Mouse (Mus musculus) right cerebral cortex, postnatal 4 days (tissue): Measurements from ENCODE around the gene Pold2.

ENCODE experiments used
- DNase-seq: peaks from one replicate; pipeline ENCODE4 v3.0.0-alpha.2; 2022

Gene Pold2

GRCm38 (mm10) chr11:5856479-5857130 is 21.5 kb downstream of the Pold2 start:
- DNase-seq: no peak

DNA sequence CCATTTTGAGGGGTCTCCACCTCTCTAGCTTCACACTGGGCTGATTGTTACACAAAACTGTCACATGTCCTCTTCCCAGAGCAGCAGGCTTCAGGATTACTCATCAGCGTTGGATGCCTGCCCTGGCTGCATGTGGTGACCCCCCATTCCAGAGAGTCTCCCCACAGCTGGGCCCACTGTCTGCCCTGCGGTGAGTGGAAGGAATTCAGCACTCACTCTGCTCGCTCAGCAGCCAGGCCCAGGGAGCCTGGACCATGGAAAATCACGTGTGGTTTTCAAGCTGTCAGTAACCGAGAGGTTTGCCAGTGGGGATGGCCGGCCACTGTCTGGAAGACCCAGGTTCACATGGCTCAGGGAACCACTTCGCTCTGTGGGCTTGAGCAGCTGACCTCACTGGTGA is 22.2 kb downstream of the Pold2 start:
- DNase-seq: peak; percentile 44

DNA sequence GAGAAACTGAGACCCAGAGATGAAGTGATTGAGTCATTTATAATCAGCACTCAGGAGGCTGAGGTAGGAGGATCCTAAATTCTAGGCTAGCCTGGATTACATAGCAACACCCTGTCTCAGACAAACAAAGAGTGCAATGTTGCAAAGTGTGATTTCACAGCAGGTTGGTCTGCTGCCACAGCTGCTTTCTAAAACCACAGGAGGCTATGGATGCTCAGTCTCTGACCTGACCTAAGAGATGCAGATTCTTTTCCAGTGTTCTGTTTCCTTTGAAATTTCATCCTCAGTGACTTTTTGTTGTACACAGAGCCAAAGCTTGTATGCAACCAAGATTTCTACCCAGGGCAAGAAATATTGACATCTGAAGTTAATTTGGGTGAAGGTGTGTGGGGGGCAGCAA is 22.6 kb downstream of the Pold2 start:
- DNase-seq: no peak

DNA sequence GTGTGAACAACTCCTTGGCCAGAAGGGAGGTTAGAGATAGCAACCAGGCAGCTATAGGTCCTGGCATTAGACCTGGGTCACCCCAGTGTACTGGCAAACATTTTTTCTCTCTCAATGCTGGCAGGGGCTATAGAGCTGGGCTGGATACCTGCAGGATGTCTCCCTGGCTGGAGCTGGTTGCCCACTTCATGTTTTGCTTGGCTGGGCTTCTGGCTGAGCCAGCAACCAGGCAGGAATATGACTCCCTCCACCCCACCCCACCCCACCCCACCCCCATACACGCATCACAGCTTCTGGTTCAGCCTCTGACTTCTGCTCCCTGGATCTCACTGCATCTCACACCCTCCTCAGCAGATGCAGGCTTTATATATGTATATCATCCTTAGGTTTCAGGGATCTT is 25.8 kb downstream of the Pold2 start:
- DNase-seq: no peak

- no peak for DNase-seq
These were observed 26.9 kb downstream of the Pold2 start for GRCm38 (mm10) chr11:5851021-5851736.

- no peak for DNase-seq
These were observed 27.6 kb downstream of the Pold2 start for GRCm38 (mm10) chr11:5850452-5850851.

- peak; percentile 41 for DNase-seq
These were observed 28.8 kb downstream of the Pold2 start for GRCm38 (mm10) chr11:5849316-5849715.

DNA sequence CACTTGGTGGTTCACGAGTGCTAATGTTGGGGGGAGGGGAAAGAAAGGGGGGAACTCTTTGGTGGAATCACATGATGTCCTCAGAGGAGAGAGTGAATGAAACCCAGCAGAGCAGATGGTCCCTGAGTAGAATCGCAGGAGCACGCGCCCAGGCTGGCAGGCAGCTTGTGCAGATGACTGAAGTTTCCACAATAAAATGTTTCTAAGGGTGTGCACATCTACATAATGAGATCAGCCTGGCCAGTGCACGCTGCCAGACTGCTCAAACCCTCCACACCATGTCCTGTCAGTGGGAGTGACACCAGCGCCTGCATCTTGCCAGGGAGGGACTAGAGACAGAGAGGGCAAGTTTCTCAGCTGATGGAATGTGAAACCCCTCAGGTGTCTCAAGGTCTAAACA is 29.4 kb downstream of the Pold2 start:
- DNase-seq: peak; percentile 45

DNA sequence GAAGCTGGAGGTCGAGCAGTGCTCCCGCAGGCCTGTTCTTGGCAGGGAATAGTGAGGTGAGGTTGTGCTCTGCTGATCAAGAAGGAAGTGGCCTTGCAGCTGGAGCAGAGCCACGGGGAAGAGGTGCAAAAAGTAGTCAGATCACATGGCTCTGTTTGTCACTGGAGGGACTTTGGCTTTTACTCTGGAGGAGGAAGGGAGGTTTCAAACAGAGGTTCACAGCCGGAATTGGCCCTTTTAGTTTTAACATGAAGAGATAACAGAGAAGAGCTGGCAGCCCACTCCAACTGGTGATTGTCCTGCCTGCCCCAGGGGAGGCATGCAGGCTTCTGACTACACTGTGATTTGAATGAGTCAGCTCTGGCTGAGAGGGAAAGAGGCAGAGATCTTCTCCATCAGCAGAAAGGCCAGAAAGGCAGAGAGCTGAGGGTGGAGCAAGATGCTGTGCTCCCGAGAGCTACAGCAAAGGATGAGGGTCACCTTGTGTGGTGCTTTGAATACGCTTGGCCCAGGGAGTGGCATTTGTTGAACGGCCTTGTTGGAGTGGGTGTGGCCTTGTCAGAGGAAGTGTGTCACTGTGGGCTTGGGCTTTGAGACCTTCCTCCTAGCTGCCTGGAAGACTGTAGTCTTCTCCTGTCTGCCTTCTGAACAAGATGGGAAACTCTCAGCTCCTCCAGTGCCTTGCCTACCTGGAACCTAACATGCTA is 31.3 kb downstream of the Pold2 start:
- no peak for DNase-seq

DNA sequence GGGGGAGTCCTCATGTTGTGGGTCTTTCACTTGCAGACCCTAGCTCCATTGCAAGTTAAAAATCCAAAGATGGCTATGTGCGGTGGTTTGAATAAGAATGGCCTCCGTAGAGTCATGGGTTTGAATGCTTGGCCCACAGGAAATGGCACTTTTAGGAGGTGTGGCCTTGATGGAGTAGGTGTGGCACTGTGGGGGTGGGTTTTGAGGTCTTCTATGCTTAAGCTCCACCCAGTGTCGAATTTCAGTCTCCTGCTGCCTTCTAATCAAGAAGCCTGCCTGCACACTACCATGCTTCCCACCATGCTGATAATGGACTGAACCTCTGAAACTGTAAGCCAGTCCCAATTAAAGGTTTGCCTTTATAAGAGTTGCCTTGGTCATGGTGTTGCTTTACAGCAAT is 35.0 kb downstream of the Pold2 start:
- no peak for DNase-seq

DNA sequence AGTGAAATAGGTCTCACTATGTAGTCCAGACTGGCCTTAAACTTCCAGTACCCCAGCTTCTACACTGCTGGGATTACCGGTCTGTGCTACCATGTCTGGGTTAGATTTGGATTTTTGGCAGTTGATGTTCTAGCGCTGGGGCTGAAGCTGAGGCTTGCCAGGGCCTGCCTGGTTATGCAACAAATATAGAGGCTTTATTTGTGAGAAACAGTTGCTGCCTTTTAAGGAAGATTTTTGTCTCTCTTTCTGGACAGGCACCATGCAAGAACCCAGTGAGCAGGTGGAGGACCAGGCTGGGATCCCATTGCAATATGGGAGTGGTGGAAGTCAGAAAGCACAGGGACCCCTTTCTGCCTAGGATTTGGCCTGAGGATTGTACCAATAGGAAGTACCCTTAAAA is 36.3 kb downstream of the Pold2 start:
- DNase-seq: no peak

GRCm38 (mm10) chr11:5840346-5840745 is 37.7 kb downstream of the Pold2 start:
- DNase-seq: no peak

- DNase-seq: peak; percentile 80
These were observed 40.5 kb downstream of the Pold2 start, which contains the start of gene Polm for GRCm38 (mm10) chr11:5837251-5838246. Polm (minus strand) TSS chr11:5838016.

DNA sequence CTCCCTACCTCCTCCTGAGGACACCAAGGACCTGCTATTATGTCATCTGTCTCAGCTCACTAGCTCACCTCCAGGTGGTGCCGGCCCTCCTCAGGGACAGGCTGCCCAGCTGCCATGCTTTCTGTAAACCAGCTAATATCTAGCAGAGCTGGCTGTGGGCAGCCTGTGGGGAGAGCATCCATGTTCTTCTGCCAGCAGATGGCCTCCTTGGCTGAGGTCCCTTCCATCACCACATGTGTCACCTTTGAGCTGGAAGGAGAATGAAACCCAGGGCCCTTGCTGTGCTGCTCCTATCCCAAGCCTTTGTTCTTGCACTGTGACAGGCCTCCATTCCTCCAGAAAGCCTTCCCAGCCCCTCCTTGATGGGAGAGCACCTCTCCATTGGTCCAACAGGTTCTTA is 42.0 kb downstream of the Pold2 start:
- DNase-seq: no peak

GRCm38 (mm10) chr11:5835057-5835456 is 43.0 kb downstream of the Pold2 start:
- no peak for DNase-seq

DNA sequence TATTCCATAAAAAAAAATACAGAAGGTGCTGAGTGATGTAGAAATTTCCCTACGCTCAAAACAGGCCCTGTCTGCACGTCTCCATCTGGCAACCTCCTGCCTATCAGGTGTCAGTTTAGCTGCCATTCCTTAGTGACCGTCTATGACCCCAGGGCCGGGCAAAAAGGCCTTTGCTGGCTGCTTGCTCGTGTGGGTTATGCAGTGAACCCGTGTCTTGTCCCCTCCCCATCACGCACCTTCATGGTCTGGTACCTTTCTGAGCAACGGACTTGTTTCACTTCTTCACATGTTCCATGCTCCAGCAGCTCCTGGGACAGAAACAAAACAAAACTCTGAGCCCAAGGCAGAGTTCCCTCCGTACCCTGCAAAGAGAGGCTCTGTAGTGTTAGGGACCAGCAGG is 43.6 kb downstream of the Pold2 start:
- no peak for DNase-seq

- no peak for DNase-seq
These were observed 48.8 kb downstream of the Pold2 start for GRCm38 (mm10) chr11:5829327-5829726.

DNA sequence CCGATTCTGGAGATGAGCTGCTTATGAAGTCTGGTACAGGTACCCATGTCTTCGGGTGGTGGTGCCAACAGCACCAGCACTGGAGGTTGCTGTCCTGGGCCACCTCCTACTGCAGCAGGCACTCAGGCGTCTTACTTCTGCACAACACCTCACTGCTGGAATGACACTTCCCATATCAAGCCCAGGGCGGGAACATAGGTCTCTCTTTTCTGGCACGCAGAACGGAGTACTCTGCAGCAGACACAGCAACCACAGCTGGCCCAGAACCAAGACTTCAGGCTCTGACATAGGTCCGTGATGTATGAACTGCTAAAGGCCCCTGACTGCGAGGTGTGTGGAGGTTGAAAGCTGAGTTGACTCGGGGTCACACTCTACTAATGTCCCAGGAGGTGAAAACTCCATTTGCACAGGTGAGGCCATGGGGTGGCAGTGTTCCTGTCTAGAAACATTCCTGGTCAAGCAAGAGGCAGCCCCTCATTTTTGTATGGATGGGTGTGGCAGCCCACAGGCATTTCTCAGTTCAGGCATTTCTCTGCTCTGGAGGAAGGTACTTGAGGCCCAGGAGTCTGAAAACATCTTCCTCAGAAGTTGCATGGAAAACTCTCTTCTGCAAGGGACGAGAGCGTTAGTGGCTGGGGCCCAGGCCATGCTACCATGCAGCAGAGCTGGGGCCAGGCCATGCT is 49.4 kb downstream of the Pold2 start:
- DNase-seq: no peak

DNA sequence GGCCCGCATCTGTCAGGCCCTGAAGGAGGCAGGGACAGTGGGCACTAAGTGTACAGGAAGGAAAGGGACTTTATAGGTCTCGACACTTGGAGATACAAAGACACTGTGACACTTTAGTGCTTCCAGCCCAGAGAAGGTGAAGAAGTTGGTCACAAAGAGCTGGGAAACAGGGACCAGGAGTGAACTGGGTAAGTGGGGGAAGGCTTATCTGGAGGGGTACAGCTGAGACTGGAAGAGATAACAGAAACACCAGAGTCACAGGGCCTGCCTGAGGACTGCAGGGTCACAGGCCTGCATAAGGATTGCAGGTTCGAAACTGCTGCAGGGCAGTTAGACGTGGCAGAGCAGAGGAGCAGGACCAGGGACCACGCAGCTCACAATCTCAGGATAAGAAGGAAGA is 50.2 kb downstream of the Pold2 start:
- no peak for DNase-seq

- DNase-seq: no peak
These were observed 52.7 kb downstream of the Pold2 start for GRCm38 (mm10) chr11:5825432-5825831.
